11 mouse cellular contexts compared by ENCODE assay signal in the genomic region with DNA sequence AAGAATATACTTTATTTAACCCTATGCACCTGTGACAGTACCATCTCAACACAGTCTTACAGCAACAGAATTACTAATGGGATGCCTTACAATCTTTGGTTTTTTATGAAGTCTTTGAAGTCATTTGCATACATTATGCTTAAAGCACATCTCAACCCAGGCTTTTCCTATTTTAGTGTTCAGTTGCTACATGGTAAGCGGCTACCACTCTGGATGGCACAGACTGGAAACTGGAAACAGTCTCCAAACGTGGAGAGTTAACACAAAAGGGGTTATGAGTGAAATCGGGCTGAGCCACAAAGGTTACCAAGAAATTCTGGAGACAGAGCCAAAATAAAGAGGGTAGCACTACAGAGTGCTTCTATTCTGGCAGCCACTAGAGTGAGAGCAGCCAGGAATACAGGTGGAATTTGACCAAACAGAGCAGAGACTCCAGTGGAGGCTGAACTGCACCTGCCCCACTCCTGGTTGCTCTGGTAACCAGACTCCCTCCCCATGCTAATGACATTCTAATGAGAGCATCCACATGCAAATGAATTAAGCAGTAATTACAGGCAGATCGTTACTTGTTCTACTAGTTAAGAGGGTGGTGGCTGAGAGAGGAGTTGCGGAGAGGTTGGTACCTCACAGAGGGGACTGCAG. TPM values are rescaled to one million over a fixed set of nuclear protein-coding genes. Genes with fewer than 3 reads are reported as not detected.
DNase-seq lines count a peak whose midpoint lies in the region; ATAC-seq lines count a peak whose summit lies in the region.
"Had no signal": no experiment of that assay in that cellular context is flagged by ENCODE, and none has a peak within 500 bp of the region (broad histone marks: within the 10 kb centered on the region; RNA-seq: fewer than 3 reads in every experiment).

No protein-coding gene starts in this region.

- H3K4me2 ChIP-seq in neural tube, embryonic 12.5 days (replicated peaks): no peak overlapping the region
- no peak overlapping the region for H3K4me2 ChIP-seq in hindbrain, embryonic 16.5 days (ENCODE audit: low read length)
- peak overlapping the region; percentile 22; the same call in 1 of the 2 replicates for H3K4me2 ChIP-seq in neural tube, embryonic 15.5 days
- H3K4me2 ChIP-seq: limb, embryonic 15.5 days had no signal

- H3K27ac ChIP-seq in neural tube, embryonic 12.5 days: no peak overlapping the region
- no peak overlapping the region for H3K27ac ChIP-seq in hindbrain, embryonic 16.5 days (ENCODE audit: low read depth, low read length)
- H3K27ac ChIP-seq in neural tube, embryonic 15.5 days (replicated peaks): no peak overlapping the region; the same call in 1 of the 2 replicates
- H3K27ac ChIP-seq: limb, embryonic 15.5 days had no signal

- ATAC-seq in frontal cortex, adult (ENCODE audit: low TSS enrichment): peak; percentile 87
- peak; percentile 65; the same call in 1 of the 2 replicates for ATAC-seq in neural tube, embryonic 12.5 days (ENCODE audit: low FRiP score, low read depth)
- peak; percentile 87 for ATAC-seq in hindbrain, embryonic 16.5 days
- peak; percentile 82 for ATAC-seq in neural tube, embryonic 15.5 days (ENCODE audit: low FRiP score)

- H3K36me3 ChIP-seq in neural tube, embryonic 12.5 days: no peaks in the 10 kb centered on the region
- no peaks in the 10 kb centered on the region for H3K36me3 ChIP-seq in hindbrain, embryonic 16.5 days (ENCODE audit: control insufficient read depth, insufficient read depth, low read length)
- H3K36me3 ChIP-seq in neural tube, embryonic 15.5 days: no peaks in the 10 kb centered on the region
- H3K36me3 ChIP-seq: limb, embryonic 15.5 days had no signal

- no peaks in the 10 kb centered on the region for H3K4me1 ChIP-seq in neural tube, embryonic 12.5 days
- H3K4me1 ChIP-seq in hindbrain, embryonic 16.5 days (ENCODE audit: control insufficient read depth, insufficient read depth, low read depth, low read length): peaks cover 8% of the 10 kb centered on the region
- H3K4me1 ChIP-seq in neural tube, embryonic 15.5 days: peaks cover 11% of the 10 kb centered on the region
- H3K4me1 ChIP-seq: limb, embryonic 15.5 days had no signal

- H3K9me3 ChIP-seq in neural tube, embryonic 12.5 days: no peaks in the 10 kb centered on the region
- no peaks in the 10 kb centered on the region for H3K9me3 ChIP-seq in hindbrain, embryonic 16.5 days (ENCODE audit: control insufficient read depth, low read length)
- H3K9me3 ChIP-seq in neural tube, embryonic 15.5 days (replicated peaks): no peaks in the 10 kb centered on the region
- H3K9me3 ChIP-seq: limb, embryonic 15.5 days had no signal

- WGBS in neural tube, embryonic 12.5 days: 46% methylated on average over 5 of the region's 5 CpGs
- WGBS in hindbrain, embryonic 16.5 days: 29% methylated on average over 5 of the region's 5 CpGs
- 26% methylated on average over 5 of the region's 5 CpGs for WGBS in neural tube, embryonic 15.5 days

- no peak overlapping the region for H3K4me3 ChIP-seq in neural tube, embryonic 12.5 days
- H3K4me3 ChIP-seq in hindbrain, embryonic 16.5 days (ENCODE audit: low read length): no peak overlapping the region
- H3K4me3 ChIP-seq in neural tube, embryonic 15.5 days (replicated peaks): no peak overlapping the region
- H3K4me3 ChIP-seq: limb, embryonic 15.5 days had no signal

- H3K27me3 ChIP-seq in neural tube, embryonic 12.5 days (replicated peaks): no peaks in the 10 kb centered on the region
- H3K27me3 ChIP-seq in hindbrain, embryonic 16.5 days (replicated peaks; ENCODE audit: control insufficient read depth, insufficient read depth, low read length): no peaks in the 10 kb centered on the region
- H3K27me3 ChIP-seq in neural tube, embryonic 15.5 days (replicated peaks): no peaks in the 10 kb centered on the region
- H3K27me3 ChIP-seq: limb, embryonic 15.5 days had no signal

- no peak for DNase-seq in frontal cortex, postnatal 36 days (ENCODE audit: low spot score in 2 of 2)
- DNase-seq in neural tube, embryonic 10.5 days (ENCODE audit: extremely low spot score, low spot score): no peak
- no peak for DNase-seq in heart, postnatal 4 days
- no peak for DNase-seq in left cerebral cortex, postnatal 10 days (ENCODE audit: extremely low spot score in 1 of 2, low spot score in 2 of 2)
- DNase-seq: heart, adult 11 months; kidney, adult 11 months had no signal

- intact Hi-C loops in left cerebral cortex, postnatal 10 days (cut with DNase I): no loop called here

- no peak overlapping the region for H3K9ac ChIP-seq in neural tube, embryonic 12.5 days
- no peak overlapping the region for H3K9ac ChIP-seq in hindbrain, embryonic 16.5 days (ENCODE audit: low read depth, low read length)
- H3K9ac ChIP-seq in neural tube, embryonic 15.5 days (replicated peaks): no peak overlapping the region
- H3K9ac ChIP-seq: limb, embryonic 15.5 days had no signal

RNA-seq across cellular contexts. Expression of a gene that starts 17.2 kb away (rescaled TPM):
- 27.9 and 31.6 TPM in 2 replicates for polyA plus RNA-seq in neural tube, embryonic 12.5 days (2016; fragmentation: Nextera tagmentation; extraction: Ambion mirVana)
- 37.7 and 40.8 TPM in 2 replicates for polyA plus RNA-seq in hindbrain, embryonic 16.5 days (2015; fragmentation: Nextera tagmentation; extraction: Ambion mirVana)
- polyA plus RNA-seq in neural tube, embryonic 15.5 days (2015; fragmentation: Nextera tagmentation; extraction: Ambion mirVana): 27.9 and 36.8 TPM in 2 replicates
- total RNA-seq in heart, postnatal 4 days (2021): 10 to 100 TPM; 22.4 to 25.4 TPM
- 100 to 1,000 TPM; 215 to 239 TPM for total RNA-seq in left cerebral cortex, postnatal 10 days (2021)
